8 mouse cellular contexts compared by ENCODE assay signal in the genomic region with DNA sequence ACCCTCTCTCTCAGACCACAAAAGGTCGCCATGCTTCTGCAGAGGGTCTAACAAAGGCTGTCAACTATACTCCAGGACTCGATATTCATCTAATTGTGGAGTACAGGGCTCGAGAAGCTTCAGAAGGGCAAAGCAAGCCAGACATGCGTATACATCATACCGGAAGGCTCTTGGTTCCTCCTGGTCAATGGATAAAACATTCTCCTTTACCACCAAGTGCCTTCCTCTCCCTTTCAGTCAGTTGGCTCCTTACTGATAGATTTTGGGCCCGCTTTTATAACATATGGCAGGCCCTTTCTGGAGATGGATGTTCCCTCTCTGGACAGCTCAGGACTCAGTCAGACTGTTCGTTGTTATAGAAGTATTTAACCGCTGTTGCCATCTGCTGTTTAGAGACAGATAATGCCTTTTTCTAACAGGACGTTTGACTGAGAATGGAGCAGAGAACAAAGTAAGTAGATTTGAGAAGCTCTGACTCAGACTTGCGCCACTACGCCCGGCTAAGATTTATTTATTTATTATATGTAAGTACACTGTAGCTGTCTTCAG. TPM values are rescaled to one million over a fixed set of nuclear protein-coding genes. Genes with fewer than 3 reads are reported as not detected.
DNase-seq lines count a peak whose midpoint lies in the region; ATAC-seq and TF ChIP-seq lines count a peak whose summit lies in the region.
"Not testable (repeated sequence)": the region's sequence is repeated elsewhere in the genome, so short reads cannot be mapped to it uniquely, and the experiment has no call there.

A gene (minus strand): TSS at position 308 of the 549 bp plus-strand sequence.

- peak; percentile 48 for DNase-seq in MN1 (ENCODE audit: low spot score)
- DNase-seq in cerebellum, adult 8-10 months: peak; percentile 56
- not testable (repeated sequence) for DNase-seq in heart, postnatal 25 days (ENCODE audit: low spot score)
- DNase-seq in kidney, postnatal 4 days: peak; percentile 31 to 49
- DNase-seq in thymus, adult 2 months: peak; percentile 29

- H3K36me3 ChIP-seq in forebrain, embryonic 16.5 days (ENCODE audit: control insufficient read depth, insufficient read depth); liver, embryonic 12.5 days; myocyte (ENCODE audit: control insufficient read depth, insufficient read depth); thymus, adult 2 months (ENCODE audit: control insufficient read depth, insufficient read depth, low read length): not testable (repeated sequence)

- peak within 1 kb of the TSS; percentile 48 for H3K4me2 ChIP-seq in forebrain, embryonic 16.5 days (ENCODE audit: low read length)
- H3K4me2 ChIP-seq in liver, embryonic 12.5 days: peak within 1 kb of the TSS; percentile 60
- H3K4me2 ChIP-seq in myocyte (ENCODE audit: low read depth): peak within 1 kb of the TSS; percentile 88

- intact Hi-C loops in heart, postnatal 25 days (cut with DNase I): not testable (repeated sequence)

- TF ChIP-seq POLR2A in myocyte (IDR thresholded peaks at IDR 0.05; ENCODE audit: insufficient read length, low read depth); thymus, adult 2 months (IDR thresholded peaks at IDR 0.05; ENCODE audit: control insufficient read depth, extremely low read depth, insufficient read depth, low read length, poor library complexity): not testable (repeated sequence)

- peak within 1 kb of the TSS; percentile 35 for H3K4me3 ChIP-seq in forebrain, embryonic 16.5 days (replicated peaks; ENCODE audit: low read length)
- H3K4me3 ChIP-seq in liver, embryonic 12.5 days: peak within 1 kb of the TSS; percentile 48
- H3K4me3 ChIP-seq in myocyte: peak within 1 kb of the TSS; percentile 33
- peak within 1 kb of the TSS; percentile 50 for H3K4me3 ChIP-seq in thymus, adult 2 months (ENCODE audit: control insufficient read depth, insufficient read depth, low read length)

- 0 out of 2 replicates have a peak within 1 kb of the TSS, but pooled peaks have one; percentile 13 for H3K9ac ChIP-seq in forebrain, embryonic 16.5 days (replicated peaks; ENCODE audit: low read depth, low read length)
- peak within 1 kb of the TSS; percentile 44; the same call in 1 of the 2 replicates for H3K9ac ChIP-seq in liver, embryonic 12.5 days

- H3K9me3 ChIP-seq in forebrain, embryonic 16.5 days (ENCODE audit: control insufficient read depth, low read length); liver, embryonic 12.5 days (replicated peaks): not testable (repeated sequence)

- 25% methylated on average over 11 of the region's 12 CpGs for WGBS in forebrain, embryonic 16.5 days
- 27% methylated on average over 11 of the region's 12 CpGs for WGBS in liver, embryonic 12.5 days (ENCODE audit: insufficient replicate concordance)
- 8% methylated on average over 11 of the region's 12 CpGs for WGBS in thymus, adult 2 months

- H3K27me3 ChIP-seq in forebrain, embryonic 16.5 days (replicated peaks; ENCODE audit: control insufficient read depth, insufficient read depth, low read length); liver, embryonic 12.5 days (replicated peaks); myocyte (ENCODE audit: control insufficient read depth, insufficient read depth, insufficient read length); thymus, adult 2 months (ENCODE audit: control insufficient read depth, insufficient read depth, low read length): not testable (repeated sequence)

- H3K79me2 ChIP-seq in myocyte (ENCODE audit: control insufficient read depth, insufficient read depth): not testable (repeated sequence)

- peak; percentile 65 for ATAC-seq in forebrain, embryonic 16.5 days
- ATAC-seq in liver, embryonic 12.5 days: peak; percentile 25

- H3K4me1 ChIP-seq in forebrain, embryonic 16.5 days (replicated peaks; ENCODE audit: control insufficient read depth, insufficient read depth, low read length); liver, embryonic 12.5 days; thymus, adult 2 months (replicated peaks; ENCODE audit: control insufficient read depth, insufficient read depth, low read length): not testable (repeated sequence)

- TF ChIP-seq CTCF in thymus, adult 2 months (IDR thresholded peaks at IDR 0.05; ENCODE audit: borderline replicate concordance, control insufficient read depth, extremely low read depth, insufficient read depth, low read length, poor library complexity): not testable (repeated sequence)

- not testable (repeated sequence) for H3ac ChIP-seq in myocyte (ENCODE audit: control insufficient read depth, insufficient read length)

- peak within 1 kb of the TSS; percentile 78 for H3K27ac ChIP-seq in forebrain, embryonic 16.5 days (ENCODE audit: low read length)
- H3K27ac ChIP-seq in liver, embryonic 12.5 days: peak within 1 kb of the TSS; percentile 82
- peak within 1 kb of the TSS; percentile 86 for H3K27ac ChIP-seq in thymus, adult 2 months (ENCODE audit: control insufficient read depth, insufficient read depth, low read length)

RNA-seq across cellular contexts. Expression of the gene that starts here (rescaled TPM):
- 29.3 and 36.6 TPM in 2 replicates for polyA plus RNA-seq in forebrain, embryonic 16.5 days (2015; fragmentation: Nextera tagmentation; extraction: Ambion mirVana)
- total RNA-seq in heart, postnatal 25 days (2021): 10 to 100 TPM; 14.6 to 15.5 TPM
- 24.2 and 28.3 TPM in 2 replicates for polyA plus RNA-seq in liver, embryonic 12.5 days (2016; fragmentation: Nextera tagmentation; extraction: Ambion mirVana)
- 11.5 TPM for polyA plus RNA-seq in myocyte (2012; fragmentation: generic; extraction: Trizol)
- polyA plus RNA-seq in thymus, adult 2 months (2012; rRNA removed): 14.7 and 15.2 TPM in 2 replicates
